Mouse (Mus musculus) forebrain, embryonic 15.5 days (tissue): ENCODE data around the gene Tpcn2. TPM values are rescaled to one million over a fixed set of nuclear protein-coding genes. Genes with fewer than 3 reads are reported as not detected.

Experiments used
- ATAC-seq: fragments of 200-750 bp; cut with Nextera tagmentation; replicated peaks from 2 replicates; pipeline ENCODE4 v1.8.0; 2017; ENCODE audit warnings: mild to moderate bottlenecking, moderate TSS enrichment, moderate library complexity
- H3K27ac ChIP-seq: fragments of 300-500 bp; sonication (generic); replicated peaks from 2 replicates; pipeline ENCODE4 v1.5.1; 2015; ENCODE audit warnings: mild to moderate bottlenecking, inconsistent platforms
- H3K27me3 ChIP-seq: fragments of 300-500 bp; sonication (generic); 2 replicates; pipeline ENCODE4 v1.6.1; 2015; ENCODE audit warnings: inconsistent platforms
- H3K36me3 ChIP-seq: fragments of 300-500 bp; sonication (generic); 2 replicates; pipeline ENCODE4 v1.6.1; 2015; ENCODE audit warnings: mild to moderate bottlenecking, inconsistent platforms
- H3K4me1 ChIP-seq: fragments of 300-500 bp; sonication (generic); 2 replicates; pipeline ENCODE4 v1.6.1; 2015; ENCODE audit warnings: inconsistent platforms
- H3K4me2 ChIP-seq: fragments of 300-500 bp; sonication (generic); replicated peaks from 2 replicates; pipeline ENCODE4 v1.6.1; 2015; ENCODE audit warnings: mild to moderate bottlenecking, inconsistent platforms
- H3K4me3 ChIP-seq: fragments of 300-500 bp; sonication (generic); 2 replicates; pipeline ENCODE4 v1.5.1; 2015; ENCODE audit warnings: mild to moderate bottlenecking, inconsistent platforms
- H3K9ac ChIP-seq: fragments of 300-500 bp; sonication (generic); replicated peaks from 2 replicates; pipeline ENCODE4 v1.6.1; 2015; ENCODE audit warnings: mild to moderate bottlenecking, inconsistent platforms
- H3K9me3 ChIP-seq: fragments of 300-500 bp; sonication (generic); 2 replicates; pipeline ENCODE4 v1.6.1; 2016; ENCODE audit warnings: inconsistent platforms
- WGBS: fragments of 180-500 bp; shearing (Covaris S2); methylation state at CpG from one replicate; pipeline ENCODE4 v1.1.7; 2015; ENCODE audit warnings: mixed read lengths; 5-methylcytosine and 5-hydroxymethylcytosine counted together
- polyA plus RNA-seq: library from polyadenylated mRNA; unstranded; fragments of >200 nt; fragmentation: Nextera tagmentation; extraction: Ambion mirVana; gene quantifications from 2 replicates; pipeline ENCODE4 v1.2.1, GENCODE M21; 2015

Tpcn2 gene
- polyA plus RNA-seq, result 2.9 and 3.4 TPM in 2 replicates

DNA sequence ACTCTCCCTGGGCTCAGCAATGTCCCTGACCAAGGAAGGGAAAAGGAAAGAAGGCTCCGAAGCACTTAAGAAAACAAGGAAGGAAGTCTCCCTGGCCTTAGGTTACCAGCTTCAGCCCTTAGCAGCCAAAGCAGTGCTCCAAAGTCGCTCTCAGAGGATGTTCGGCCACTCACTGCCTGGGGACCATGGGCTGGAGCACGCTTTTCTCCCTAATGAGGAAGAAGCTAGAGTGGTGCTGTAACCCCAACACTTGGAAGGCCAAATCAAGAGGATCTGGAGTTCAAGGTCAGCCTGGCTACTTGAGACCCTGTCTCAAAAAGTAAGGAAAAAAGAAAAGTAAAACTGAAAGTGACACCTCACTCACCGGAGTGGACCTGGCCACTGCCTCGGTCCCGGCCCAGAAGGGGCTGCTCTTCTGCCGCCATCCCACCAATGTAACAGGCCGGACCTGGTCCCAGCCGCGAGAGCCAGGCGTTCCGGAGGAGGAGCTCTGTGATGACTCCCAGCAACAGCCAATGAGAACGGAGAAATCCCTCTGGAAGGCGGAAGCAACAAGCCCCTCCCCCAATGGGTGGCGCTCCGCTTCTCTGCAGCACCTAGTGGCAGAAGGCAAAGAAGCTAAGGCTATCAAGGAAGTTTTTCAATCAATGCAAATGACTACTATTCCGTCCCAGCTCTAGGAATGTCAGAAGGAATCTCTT lies at the start of gene Tpcn2:
Gene Tpcn2, minus strand, starts transcription at position 525 of the 701 bp plus-strand sequence.
- Histone ChIP-seq H3K4me1 (peaks cover 9% of the 10 kb centered on the region), H3K36me3 (no peaks in the 10 kb centered on the region), H3K9me3 (no peaks in the 10 kb centered on the region), H3K4me2 (peak within 1 kb of the TSS; percentile 63), H3K9ac (peak within 1 kb of the TSS; percentile 52), H3K27ac (no peak within 1 kb of the TSS), H3K27me3 (no peaks in the 10 kb centered on the region), H3K4me3 (peak within 1 kb of the TSS; percentile 51)
- peak; percentile 97 for ATAC-seq
- 4% methylated on average over 18 of the region's 18 CpGs for WGBS

DNA sequence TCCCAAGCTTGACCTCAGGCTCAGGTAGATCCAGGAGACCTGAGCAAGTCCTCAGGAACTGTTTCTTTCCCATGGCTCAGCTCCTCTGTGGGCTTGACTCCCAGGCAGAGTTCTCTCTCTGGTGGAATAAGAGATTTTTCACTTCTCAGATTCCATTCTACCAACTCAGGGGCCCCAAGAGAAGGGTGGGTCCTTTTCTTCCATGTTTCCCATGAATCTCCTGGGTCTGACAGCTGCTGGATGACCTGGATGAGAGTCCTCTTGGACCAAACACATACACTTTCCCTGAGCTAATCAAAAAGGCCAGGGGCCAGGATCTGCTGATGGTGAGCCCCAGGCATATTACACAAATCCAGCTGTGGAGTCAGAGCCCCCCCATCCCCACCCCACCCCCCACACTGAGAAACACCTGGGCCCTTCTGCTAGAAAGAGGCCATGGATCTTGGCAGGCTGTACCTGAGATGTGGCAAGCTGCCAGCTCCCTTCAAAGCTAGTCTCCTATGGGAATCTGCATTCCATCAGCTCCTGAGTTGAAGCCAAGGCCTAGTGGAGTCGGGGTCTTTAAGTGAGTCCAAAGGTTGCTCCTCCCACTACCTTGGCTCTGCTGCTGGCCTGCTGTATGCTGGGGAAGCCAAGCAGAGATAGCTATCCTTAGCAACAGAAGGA lies 48.7 kb upstream of the Tpcn2 start:
- Histone ChIP-seq H3K9me3 (no peaks in the 10 kb centered on the region), H3K27me3 (no peaks in the 10 kb centered on the region), H3K4me1 (no peaks in the 10 kb centered on the region), H3K4me2 (no peak overlapping the region), H3K36me3 (no peaks in the 10 kb centered on the region), H3K4me3 (no peak overlapping the region), H3K9ac (no peak overlapping the region), H3K27ac (no peak overlapping the region)
- WGBS, result 44% methylated on average over 1 of the region's 1 CpGs
- ATAC-seq, result no peak

DNA sequence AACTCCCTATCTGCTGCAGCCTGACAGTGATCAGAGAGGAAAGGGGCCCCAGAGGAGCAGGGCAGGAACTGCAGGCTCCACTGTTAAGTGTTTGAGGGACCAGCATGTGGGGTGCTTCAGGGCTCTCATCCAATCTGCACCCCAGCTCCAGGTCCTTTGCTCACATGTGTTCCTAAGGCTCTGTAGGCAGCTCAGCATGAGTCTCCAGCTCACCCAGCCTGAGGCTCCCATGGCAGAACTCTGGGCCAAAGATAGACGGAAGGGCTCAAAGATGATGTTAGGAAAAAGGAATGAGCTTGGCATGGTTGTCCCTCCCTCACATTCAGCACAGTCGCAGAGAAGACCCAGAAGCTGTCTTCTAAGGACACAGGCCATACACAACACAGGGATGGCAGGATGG lies 46.8 kb upstream of the Tpcn2 start:
- Histone ChIP-seq H3K27me3 (no peaks in the 10 kb centered on the region), H3K27ac (no peak overlapping the region), H3K36me3 (no peaks in the 10 kb centered on the region)

DNA sequence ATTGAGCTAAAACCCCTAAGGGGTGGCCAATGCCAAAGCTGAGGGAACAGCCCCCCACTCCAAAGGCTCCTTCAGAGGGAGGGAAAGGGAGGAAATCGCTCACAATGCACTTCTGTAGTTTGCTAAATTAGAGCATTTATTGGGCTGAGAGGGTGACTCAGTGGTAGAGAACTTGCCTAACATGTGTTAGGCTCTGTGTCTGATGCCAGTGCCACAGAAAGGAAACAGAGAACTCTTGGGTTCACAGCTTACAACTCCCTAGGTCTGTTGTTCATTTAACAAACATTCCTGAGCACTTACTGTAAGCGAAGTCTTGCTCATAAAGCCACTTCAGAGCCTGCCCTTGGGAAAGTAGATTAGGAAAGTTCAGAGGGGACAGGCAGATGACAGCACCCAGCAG lies 46.2 kb upstream of the Tpcn2 start:
- no peaks in the 10 kb centered on the region for H3K27me3 ChIP-seq
- H3K4me1 ChIP-seq, result no peaks in the 10 kb centered on the region
- H3K4me2 ChIP-seq, result no peak overlapping the region
- H3K9me3 ChIP-seq, result no peaks in the 10 kb centered on the region
- H3K4me3 ChIP-seq, result no peak overlapping the region
- ATAC-seq, result no peak
- 73% methylated on average over 2 of the region's 2 CpGs for WGBS
- no peak overlapping the region for H3K9ac ChIP-seq
- no peak overlapping the region for H3K27ac ChIP-seq
- no peaks in the 10 kb centered on the region for H3K36me3 ChIP-seq

More for the DNA sequence above, 46.8 kb upstream of the Tpcn2 start:
- no peak for ATAC-seq
- Histone ChIP-seq H3K9me3 (no peaks in the 10 kb centered on the region), H3K4me1 (no peaks in the 10 kb centered on the region), H3K9ac (no peak overlapping the region), H3K4me2 (no peak overlapping the region), H3K4me3 (no peak overlapping the region)
- 77% methylated on average over 2 of the region's 2 CpGs for WGBS

DNA sequence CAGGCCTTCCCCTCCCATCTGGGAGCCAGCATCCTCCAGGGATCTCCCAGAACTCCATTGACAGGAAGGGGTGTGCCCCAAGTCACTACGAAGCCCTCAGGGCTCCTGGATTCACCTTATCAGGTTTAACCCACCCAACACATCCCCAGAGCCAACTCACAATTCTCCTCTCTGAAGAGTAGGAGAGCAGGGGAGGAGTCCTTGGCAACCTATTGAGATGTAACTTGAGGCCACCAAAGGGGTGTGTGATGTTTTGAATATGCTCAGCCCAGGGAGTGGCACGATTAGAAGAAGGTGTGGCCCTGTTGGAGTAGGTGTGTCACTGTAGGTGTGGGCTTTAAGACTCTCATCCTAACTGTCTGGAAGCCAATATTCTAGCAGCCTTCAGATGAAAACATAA lies 41.9 kb upstream of the Tpcn2 start:
- ATAC-seq, result no peak
- WGBS, result 70% methylated on average over 2 of the region's 2 CpGs
- H3K27ac ChIP-seq, result no peak overlapping the region

DNA sequence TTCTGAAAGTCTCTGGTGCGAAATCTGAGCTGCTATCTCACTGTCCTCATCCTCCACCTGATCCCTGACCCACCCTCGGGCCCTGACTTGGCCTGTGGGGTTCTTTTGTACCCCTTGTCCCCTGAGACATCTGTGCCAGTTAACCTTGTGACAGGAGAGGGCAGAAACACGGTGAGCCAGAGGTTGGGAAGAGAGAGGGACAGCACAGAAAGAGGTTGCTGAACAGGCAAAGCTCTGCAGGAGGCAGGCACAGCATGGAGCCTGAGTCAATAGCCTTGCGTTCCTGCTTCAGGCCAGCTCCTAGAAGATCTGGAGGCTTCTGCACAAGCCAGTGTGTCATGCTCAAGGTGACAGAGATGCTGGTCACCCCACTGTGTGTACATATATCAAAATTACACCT lies 39.8 kb upstream of the Tpcn2 start:
- H3K4me1 ChIP-seq, result no peaks in the 10 kb centered on the region
- no peak for ATAC-seq
- H3K27ac ChIP-seq, result no peak overlapping the region
- H3K36me3 ChIP-seq, result no peaks in the 10 kb centered on the region
- 26% methylated on average over 4 of the region's 4 CpGs for WGBS
- no peak overlapping the region for H3K4me3 ChIP-seq
- H3K4me2 ChIP-seq, result no peak overlapping the region
- no peaks in the 10 kb centered on the region for H3K9me3 ChIP-seq
- H3K27me3 ChIP-seq, result no peaks in the 10 kb centered on the region
- no peak overlapping the region for H3K9ac ChIP-seq

More for the DNA sequence above, 41.9 kb upstream of the Tpcn2 start:
- no peak overlapping the region for H3K4me2 ChIP-seq
- H3K4me1 ChIP-seq, result no peaks in the 10 kb centered on the region
- no peaks in the 10 kb centered on the region for H3K36me3 ChIP-seq
- H3K27me3 ChIP-seq, result no peaks in the 10 kb centered on the region
- no peak overlapping the region for H3K9ac ChIP-seq
- no peaks in the 10 kb centered on the region for H3K9me3 ChIP-seq
- H3K4me3 ChIP-seq, result no peak overlapping the region

DNA sequence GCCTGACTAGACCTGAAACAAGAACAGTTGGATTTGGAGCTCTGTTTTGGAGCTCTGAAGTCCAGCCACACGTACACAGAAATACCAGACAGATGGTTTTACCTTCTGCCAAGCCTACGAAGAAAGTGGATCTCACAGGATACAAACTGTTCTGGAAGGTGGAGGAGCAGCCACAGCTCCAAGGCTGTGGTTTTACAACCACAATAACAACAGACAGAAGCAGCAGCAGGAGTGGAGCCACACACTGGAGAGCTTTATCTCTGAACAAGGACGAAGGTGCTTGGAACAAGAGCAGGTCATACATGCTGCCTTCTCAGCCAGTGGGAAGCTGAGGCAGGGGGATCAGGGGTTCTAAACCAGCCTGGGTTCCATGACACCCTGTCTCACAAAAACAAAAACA lies 35.7 kb upstream of the Tpcn2 start:
- no peak for ATAC-seq
- Histone ChIP-seq H3K4me1 (no peaks in the 10 kb centered on the region), H3K9ac (no peak overlapping the region), H3K4me3 (no peak overlapping the region), H3K4me2 (no peak overlapping the region), H3K27ac (no peak overlapping the region), H3K36me3 (no peaks in the 10 kb centered on the region), H3K27me3 (no peaks in the 10 kb centered on the region), H3K9me3 (no peaks in the 10 kb centered on the region)
- WGBS, result 64% methylated on average over 3 of the region's 3 CpGs

DNA sequence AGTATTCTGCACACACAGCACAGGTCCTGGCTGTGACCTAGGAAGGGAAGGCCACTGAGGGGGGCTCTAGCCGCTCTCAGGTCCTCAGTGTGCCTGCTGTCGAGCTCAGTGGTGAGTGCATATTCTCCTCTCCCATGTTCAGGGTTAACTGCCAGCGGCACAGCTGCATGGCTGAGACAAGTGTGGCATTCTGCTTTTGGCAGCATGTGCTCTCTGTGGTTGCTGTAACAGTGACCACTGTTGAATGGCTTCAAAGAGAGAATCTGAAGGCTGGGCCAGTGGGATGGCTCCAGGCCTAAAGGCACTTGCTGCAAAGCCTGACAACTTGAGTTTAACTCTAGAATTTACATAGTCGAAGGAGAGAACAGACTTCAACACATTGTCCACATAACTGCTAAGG lies 33.7 kb upstream of the Tpcn2 start:
- no peak overlapping the region for H3K9ac ChIP-seq
- H3K4me2 ChIP-seq, result no peak overlapping the region
- ATAC-seq, result no peak
- no peak overlapping the region for H3K27ac ChIP-seq
- no peaks in the 10 kb centered on the region for H3K4me1 ChIP-seq
- H3K36me3 ChIP-seq, result no peaks in the 10 kb centered on the region
- H3K27me3 ChIP-seq, result no peaks in the 10 kb centered on the region
- H3K4me3 ChIP-seq, result no peak overlapping the region
- WGBS, result 60% methylated on average over 4 of the region's 4 CpGs
- H3K9me3 ChIP-seq, result no peaks in the 10 kb centered on the region

DNA sequence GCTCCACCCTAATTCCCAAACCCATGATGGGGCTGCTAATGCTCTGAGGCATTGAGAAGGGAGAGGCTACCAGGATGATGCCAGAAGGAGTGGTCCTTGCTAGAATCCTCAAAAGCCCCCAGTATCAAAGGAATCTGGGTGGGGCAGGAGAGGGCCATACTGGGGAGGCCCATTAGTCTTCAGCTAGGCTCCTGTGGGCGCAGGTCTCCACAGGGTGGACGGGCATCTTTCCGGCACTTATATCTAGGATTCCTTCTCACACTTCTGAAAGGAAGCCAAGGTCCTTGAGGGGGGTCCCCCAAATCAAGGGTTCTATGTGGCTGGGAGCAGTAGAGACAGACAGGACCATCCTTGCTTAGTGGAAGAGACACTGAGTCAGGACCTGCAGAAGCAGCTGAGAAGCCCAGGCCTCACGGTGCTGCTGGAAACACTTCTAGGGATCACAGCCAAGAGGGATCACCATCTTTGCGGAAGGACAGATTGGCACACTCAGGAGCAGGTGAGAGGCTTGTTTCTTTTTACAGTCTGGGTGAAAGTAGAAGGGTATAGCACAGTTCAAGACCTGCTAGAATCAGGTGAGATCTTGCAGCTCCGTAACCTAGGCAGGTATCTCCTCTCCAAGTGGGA lies 31.1 kb upstream of the Tpcn2 start, which contains the start of gene Mrgprd:
Gene Mrgprd, plus strand, starts transcription at position 51 of the 627 bp plus-strand sequence.
- H3K36me3 ChIP-seq, result no peaks in the 10 kb centered on the region
- no peak for ATAC-seq
- WGBS, result 92% methylated on average over 6 of the region's 6 CpGs
- H3K27ac ChIP-seq, result no peak within 1 kb of the TSS
- H3K9ac ChIP-seq, result no peak within 1 kb of the TSS
- H3K4me3 ChIP-seq, result no peak within 1 kb of the TSS
- H3K9me3 ChIP-seq, result no peaks in the 10 kb centered on the region
- H3K27me3 ChIP-seq, result no peaks in the 10 kb centered on the region
- no peak within 1 kb of the TSS for H3K4me2 ChIP-seq
- no peaks in the 10 kb centered on the region for H3K4me1 ChIP-seq

DNA sequence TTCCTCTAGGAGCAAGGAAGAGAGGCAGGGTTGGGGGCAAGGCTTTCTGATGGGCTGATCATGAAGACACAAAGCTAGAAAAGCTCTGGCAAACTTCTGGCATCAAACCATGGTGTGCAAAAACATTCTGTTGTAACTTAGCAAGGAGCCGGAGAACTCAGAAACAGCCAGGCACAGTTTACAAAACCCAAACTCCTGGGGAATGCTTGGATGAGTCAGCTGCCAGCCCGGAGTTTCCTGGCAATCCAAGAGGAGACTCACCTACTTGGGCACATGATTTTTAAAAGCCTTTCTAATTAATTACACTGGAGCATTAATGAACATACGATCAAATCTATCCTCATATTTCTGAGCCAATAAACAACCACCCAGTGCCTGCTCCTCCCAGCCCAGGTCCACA lies 28.3 kb upstream of the Tpcn2 start:
- no peaks in the 10 kb centered on the region for H3K4me1 ChIP-seq
- no peak overlapping the region for H3K4me2 ChIP-seq
- H3K27me3 ChIP-seq, result no peaks in the 10 kb centered on the region
- no peak overlapping the region for H3K27ac ChIP-seq
- H3K4me3 ChIP-seq, result no peak overlapping the region
- H3K36me3 ChIP-seq, result no peaks in the 10 kb centered on the region
- WGBS, result 83% methylated on average over 3 of the region's 3 CpGs
- ATAC-seq, result no peak
- H3K9ac ChIP-seq, result no peak overlapping the region
- H3K9me3 ChIP-seq, result no peaks in the 10 kb centered on the region

DNA sequence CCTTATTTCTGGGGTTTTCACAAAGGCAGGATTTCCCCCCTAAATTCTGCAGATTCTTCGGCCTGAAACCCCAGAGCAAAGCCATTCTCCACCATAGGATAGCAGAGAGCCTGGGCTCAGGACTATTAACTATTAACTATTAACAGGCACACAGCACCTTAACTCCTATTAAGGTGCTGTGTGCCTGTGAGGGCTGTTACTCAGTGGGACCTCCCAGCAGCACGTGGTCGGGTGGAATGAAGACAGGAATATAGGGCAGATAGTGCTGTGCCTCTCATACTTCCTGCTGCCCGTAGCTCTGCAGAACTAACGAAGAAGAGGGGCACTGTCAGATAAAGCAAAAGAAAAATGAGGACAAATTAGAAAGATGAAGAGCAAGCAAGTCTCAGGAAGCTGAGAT lies 26.7 kb upstream of the Tpcn2 start:
- Histone ChIP-seq H3K27ac (no peak overlapping the region), H3K4me3 (no peak overlapping the region), H3K27me3 (no peaks in the 10 kb centered on the region), H3K4me2 (no peak overlapping the region), H3K9ac (no peak overlapping the region), H3K4me1 (no peaks in the 10 kb centered on the region), H3K36me3 (no peaks in the 10 kb centered on the region), H3K9me3 (no peaks in the 10 kb centered on the region)
- WGBS, result 76% methylated on average over 5 of the region's 5 CpGs
- ATAC-seq, result no peak

DNA sequence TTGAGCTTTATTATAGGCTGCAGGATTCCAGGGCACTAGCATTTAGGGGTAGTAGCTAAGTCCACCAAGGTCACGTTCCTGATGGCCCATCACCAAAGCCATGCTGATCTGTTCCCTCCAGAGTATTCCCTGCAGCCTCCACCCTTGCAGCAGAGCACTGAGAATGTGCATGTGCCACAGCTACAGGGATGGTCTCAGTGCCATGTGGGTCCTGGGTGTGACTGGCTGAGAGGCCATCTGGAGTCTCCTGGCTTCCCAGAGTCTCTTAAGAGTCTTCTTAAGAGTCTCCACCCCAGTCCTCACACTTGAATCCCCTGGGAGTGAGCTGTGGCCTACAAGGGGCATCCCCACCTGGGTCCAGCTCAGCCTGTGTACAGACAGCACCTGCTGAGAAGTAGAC lies 26.1 kb upstream of the Tpcn2 start:
- H3K9ac ChIP-seq, result no peak overlapping the region
- 91% methylated on average over 1 of the region's 1 CpGs for WGBS
- no peak for ATAC-seq
- H3K36me3 ChIP-seq, result no peaks in the 10 kb centered on the region
- H3K4me3 ChIP-seq, result no peak overlapping the region
- H3K4me1 ChIP-seq, result no peaks in the 10 kb centered on the region
- no peaks in the 10 kb centered on the region for H3K27me3 ChIP-seq
- no peaks in the 10 kb centered on the region for H3K9me3 ChIP-seq
- H3K27ac ChIP-seq, result no peak overlapping the region
- H3K4me2 ChIP-seq, result no peak overlapping the region
